Mouse (Mus musculus) MEL (cell line): Measurements from ENCODE around the gene Ugt1a1. TPM values are rescaled to one million over a fixed set of nuclear protein-coding genes. Genes with fewer than 3 reads are reported as not detected.
A peak's percentile ranks its signal among the peaks of the same experiment; 100 is the strongest.

Source experiments
- DNase-seq: peaks from one replicate; pipeline ENCODE4 v3.0.0; 2011; ENCODE audit warnings: low read depth, low spot score
- H3K27ac ChIP-seq: 2 replicates; pipeline ENCODE4 v1.5.1; 2012; ENCODE audit warnings: low read depth, mild to moderate bottlenecking, control low read depth, low read length, moderate library complexity; ENCODE audit not compliant: control insufficient read depth
- H3K27me3 ChIP-seq, 2 experiments: fragments of 150-350 bp in 1 of 2; sonication (generic) in 1 of 2; 2 replicates each; pipeline ENCODE4 v1.6.1; 2012; ENCODE audit warnings: low read length in 2 of 2, mild to moderate bottlenecking in 2 of 2, improper control_type of control experiment in 1 of 2, moderate library complexity in 1 of 2; ENCODE audit not compliant: insufficient read depth in 2 of 2, control insufficient read depth in 1 of 2
- H3K36me3 ChIP-seq, 2 experiments: 2 replicates each; pipeline ENCODE4 v1.6.1; 2012 to 2014; ENCODE audit warnings: low read length in 2 of 2, improper control_type of control experiment in 1 of 2, inconsistent platforms in 1 of 2, mild to moderate bottlenecking in 1 of 2; ENCODE audit not compliant: insufficient read depth in 2 of 2, control insufficient read depth in 1 of 2
- H3K4me1 ChIP-seq, 2 experiments: fragments of 150-350 bp in 1 of 2; sonication (generic) in 1 of 2; 2 replicates each; pipeline ENCODE4 v1.6.1; 2012; ENCODE audit warnings: low read length in 2 of 2, improper control_type of control experiment in 1 of 2, mild to moderate bottlenecking in 1 of 2; ENCODE audit not compliant: insufficient read depth in 2 of 2, control insufficient read depth in 1 of 2
- H3K4me3 ChIP-seq, 2 experiments: fragments of 150-350 bp in 1 of 2; sonication (generic) in 1 of 2; 2 replicates each; pipeline ENCODE4 v1.5.1; 2012; ENCODE audit warnings: low read depth in 2 of 2, low read length in 2 of 2, mild to moderate bottlenecking in 2 of 2, moderate library complexity in 2 of 2, control low read depth in 1 of 2, improper control_type of control experiment in 1 of 2; ENCODE audit not compliant: control insufficient read depth in 1 of 2, insufficient read depth in 1 of 2
- H3K79me2 ChIP-seq: 2 replicates; pipeline ENCODE4 v1.6.1; 2012; ENCODE audit warnings: mild to moderate bottlenecking, low read length, moderate library complexity; ENCODE audit not compliant: control insufficient read depth, poor library complexity, insufficient read depth
- H3K9ac ChIP-seq: 2 replicates; pipeline ENCODE4 v1.6.1; 2012; ENCODE audit warnings: low read depth, mild to moderate bottlenecking, control low read depth, low read length, moderate library complexity; ENCODE audit not compliant: control insufficient read depth, poor library complexity, severe bottlenecking
- H3K9me3 ChIP-seq: fragments of 150-350 bp; sonication (generic); replicated peaks from 2 replicates; pipeline ENCODE4 v1.6.1; 2012; ENCODE audit warnings: mild to moderate bottlenecking, low read length, improper control_type of control experiment, moderate library complexity; ENCODE audit not compliant: insufficient read depth
- CTCF ChIP-seq, 3 experiments: IDR thresholded peaks in 2 of 3; conservative IDR thresholded peaks in 1 of 3; 2 replicates each; pipeline ENCODE4 v1.5.1; 2011 to 2012; ENCODE audit warnings: low read length in 3 of 3, low read depth in 2 of 3, mild to moderate bottlenecking in 2 of 3, improper control_type of control experiment in 1 of 3, inconsistent platforms in 1 of 3, mixed read lengths in 1 of 3, moderate library complexity in 1 of 3; ENCODE audit not compliant: control insufficient read depth in 1 of 3, insufficient read depth in 1 of 3, poor library complexity in 1 of 3, severe bottlenecking in 1 of 3
- ETS1 ChIP-seq: IDR thresholded peaks from 2 replicates; pipeline ENCODE4 v1.6.1; 2012; ENCODE audit warnings: low read depth, mild to moderate bottlenecking, inconsistent platforms, low read length, improper control_type of control experiment, moderate library complexity
- HCFC1 ChIP-seq: IDR thresholded peaks from 2 replicates; pipeline ENCODE4 v1.6.1; 2012; ENCODE audit warnings: low read depth, mild to moderate bottlenecking, inconsistent platforms, low read length, improper control_type of control experiment, moderate library complexity
- NELFE ChIP-seq: IDR thresholded peaks from 2 replicates; pipeline ENCODE4 v1.6.1; 2011; ENCODE audit warnings: low read depth, low read length, improper control_type of control experiment
- RCOR1 ChIP-seq: IDR thresholded peaks from 2 replicates; pipeline ENCODE4 v1.6.1; 2012; ENCODE audit warnings: low read depth, mild to moderate bottlenecking, inconsistent platforms, low read length, improper control_type of control experiment
- TAL1 ChIP-seq: IDR thresholded peaks from 2 replicates; pipeline ENCODE4 v1.6.1; 2012; ENCODE audit warnings: mild to moderate bottlenecking, inconsistent platforms, low read length, moderate library complexity, mixed read lengths
- USF2 ChIP-seq, 2 experiments: IDR thresholded peaks; 2 replicates each; pipeline ENCODE4 v1.6.1; 2011 to 2012; ENCODE audit warnings: improper control_type of control experiment in 2 of 2, low read length in 2 of 2, borderline replicate concordance in 1 of 2, inconsistent platforms in 1 of 2, low read depth in 1 of 2, mild to moderate bottlenecking in 1 of 2; ENCODE audit not compliant: insufficient read depth in 1 of 2
- ZC3H11A ChIP-seq: IDR thresholded peaks from 2 replicates; pipeline ENCODE4 v1.6.1; 2012; ENCODE audit warnings: low read depth, mild to moderate bottlenecking, inconsistent platforms, low read length, improper control_type of control experiment
- polyA plus RNA-seq, 2 experiments: library from polyadenylated mRNA; stranded (reverse) in 1 of 2; unstranded in 1 of 2; fragments of >175 nt in 1 of 2; fragments of >200 nt in 1 of 2; gene quantifications; 2 replicates each; pipeline versions ENCODE4 v1.2.1 to v1.2.4; 2012; ENCODE audit warnings: low replicate concordance in 2 of 2, low read depth in 1 of 2; ENCODE audit not compliant: insufficient read length in 2 of 2, insufficient read depth in 1 of 2, missing spikeins in 1 of 2
- total RNA-seq: library from RNA; depleted of rRNA; stranded (reverse); fragments of 300-350 nt; gene quantifications from 2 replicates; pipeline ENCODE4 v1.2.3, GENCODE M21; 2012

Ugt1a1 gene
- total and polyA plus RNA-seq, 3 experiments, result not detected

- no peaks in the 10 kb centered on the region for H3K9me3 ChIP-seq
Observed at GRCm38 (mm10) chr1:88227482-88227881, 15.7 kb downstream of the Ugt1a1 start.

DNA sequence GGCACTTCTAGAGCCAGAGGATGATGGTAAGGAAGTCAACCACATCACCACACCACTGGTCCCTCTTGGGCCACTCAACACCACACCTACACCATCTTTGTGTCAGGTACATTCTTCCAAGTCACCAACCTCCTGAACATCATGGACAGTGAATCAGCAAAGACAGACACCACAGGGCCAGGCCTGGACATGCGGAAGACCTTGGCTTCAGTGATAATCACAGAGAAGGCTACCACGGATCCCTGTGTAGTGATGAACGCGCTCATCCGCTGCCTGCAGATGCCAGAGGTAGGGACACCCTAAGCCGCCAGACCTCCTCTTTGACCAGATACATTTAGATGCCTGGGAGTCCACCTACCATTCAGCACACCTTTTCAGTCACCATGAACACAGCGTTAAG is 16.4 kb downstream of the Ugt1a1 start:
- Histone ChIP-seq H3K4me3 (no peak overlapping the region), H3K4me1 (no peaks in the 10 kb centered on the region), H3K27ac (no peak overlapping the region), H3K27me3 (no peaks in the 10 kb centered on the region)
- no peak for DNase-seq
- no peak for TF ChIP-seq ETS1
- no peak for TF ChIP-seq RCOR1
- TF ChIP-seq TAL1, result 0 out of 2 replicates have a peak, but pooled peaks have one; percentile 2
- TF ChIP-seq USF2 (IDR thresholded peaks at IDR 0.05; ENCODE audit: borderline replicate concordance in 1 of 2, insufficient read depth in 1 of 2, low read depth in 1 of 2, low read length in 2 of 2), result no peak
- TF ChIP-seq, all 39 proteins: peak for 1
- Histone ChIP-seq H3K9me3 (no peaks in the 10 kb centered on the region), H3K36me3 (no peaks in the 10 kb centered on the region), H3K79me2 (no peaks in the 10 kb centered on the region), H3K9ac (no peak overlapping the region)

More at GRCm38 (mm10) chr1:88227482-88227881, 15.7 kb downstream of the Ugt1a1 start:
- H3K9ac ChIP-seq, result no peak overlapping the region
- no peaks in the 10 kb centered on the region for H3K4me1 ChIP-seq
- H3K36me3 ChIP-seq, result no peaks in the 10 kb centered on the region
- TF ChIP-seq CTCF (IDR thresholded peaks at IDR 0.05 in 2 of 3, conservative IDR thresholded peaks at IDR 0.05 in 1 of 3; ENCODE audit: control insufficient read depth in 1 of 3, insufficient read depth in 1 of 3, low read depth in 2 of 3, low read length in 3 of 3, poor library complexity in 1 of 3, severe bottlenecking in 1 of 3) (no peak), USF2 (IDR thresholded peaks at IDR 0.05; ENCODE audit: borderline replicate concordance in 1 of 2, insufficient read depth in 1 of 2, low read depth in 1 of 2, low read length in 2 of 2) (no peak), ZC3H11A (no peak), HCFC1 (no peak), NELFE (no peak)
- H3K27me3 ChIP-seq, result no peaks in the 10 kb centered on the region
- no peak for DNase-seq
- no peak overlapping the region for H3K4me3 ChIP-seq
- no peak overlapping the region for H3K27ac ChIP-seq
- no peaks in the 10 kb centered on the region for H3K79me2 ChIP-seq

DNA sequence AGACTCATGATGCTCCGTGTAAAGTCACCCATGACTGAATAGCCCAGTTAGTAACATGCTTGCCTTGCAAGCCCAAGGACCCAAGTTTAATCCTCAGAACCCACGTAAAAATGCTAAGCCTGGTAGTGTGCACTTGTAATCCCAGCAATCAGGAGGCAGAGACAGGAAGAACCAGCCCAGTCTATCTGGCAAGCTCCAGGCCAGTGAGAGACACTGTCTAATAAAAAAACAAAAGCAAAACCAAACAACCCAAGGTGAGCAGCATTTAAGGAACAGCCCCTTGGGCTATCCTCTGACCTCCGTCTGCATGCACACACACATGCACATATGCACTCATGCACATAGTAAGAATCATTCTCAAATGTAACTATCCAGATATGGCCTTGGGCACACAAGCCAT is 17.8 kb downstream of the Ugt1a1 start:
- Histone ChIP-seq H3K9ac (no peak overlapping the region), H3K79me2 (no peaks in the 10 kb centered on the region), H3K9me3 (no peaks in the 10 kb centered on the region)
- TF ChIP-seq TAL1 (0 out of 2 replicates have a peak, but pooled peaks have one; percentile 1), CTCF (IDR thresholded peaks at IDR 0.05 in 2 of 3, conservative IDR thresholded peaks at IDR 0.05 in 1 of 3; ENCODE audit: control insufficient read depth in 1 of 3, insufficient read depth in 1 of 3, low read depth in 2 of 3, low read length in 3 of 3, poor library complexity in 1 of 3, severe bottlenecking in 1 of 3) (no peak)
- TF ChIP-seq, all 39 proteins: peak for 1
- Histone ChIP-seq H3K27ac (no peak overlapping the region), H3K4me1 (no peaks in the 10 kb centered on the region), H3K4me3 (no peak overlapping the region), H3K36me3 (no peaks in the 10 kb centered on the region), H3K27me3 (no peaks in the 10 kb centered on the region)
- DNase-seq, result no peak
